24 mouse cellular contexts compared by ENCODE assay signal in the genomic region with DNA sequence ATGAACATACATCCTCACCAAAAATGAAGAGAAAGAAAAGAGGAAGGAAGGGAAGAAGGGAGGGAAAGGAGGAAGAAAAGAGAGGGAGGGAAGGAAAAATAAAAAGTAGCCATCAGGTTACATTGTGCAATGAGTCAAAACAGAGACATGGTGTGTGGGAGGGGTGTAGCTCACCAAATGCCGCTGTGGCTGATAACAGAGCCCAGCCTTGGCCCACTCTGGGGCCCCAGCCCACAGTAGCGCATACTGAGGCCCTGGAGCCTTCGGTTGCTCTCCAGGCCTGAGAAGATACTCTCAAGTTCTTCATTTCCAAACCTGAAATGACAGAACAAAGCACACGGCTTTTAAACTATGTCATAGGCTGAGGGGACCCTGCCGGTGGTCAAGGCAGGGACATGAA. TPM values are rescaled to one million over a fixed set of nuclear protein-coding genes. Genes with fewer than 3 reads are reported as not detected.
DNase-seq lines count a peak whose midpoint lies in the region; ATAC-seq and TF ChIP-seq lines count a peak whose summit lies in the region.
"Had no signal": no experiment of that assay in that cellular context is flagged by ENCODE, and none has a peak within 500 bp of the region (broad histone marks: within the 10 kb centered on the region; RNA-seq: fewer than 3 reads in every experiment).

No protein-coding gene starts in this region.

- no peak overlapping the region for H3K9ac ChIP-seq in liver, postnatal 0 days (replicated peaks)
- H3K9ac ChIP-seq in liver, embryonic 12.5 days, result peak overlapping the region; percentile 42
- no peak overlapping the region for H3K9ac ChIP-seq in liver, embryonic 16.5 days (ENCODE audit: low read depth, low read length)
- H3K9ac ChIP-seq in hindbrain, embryonic 14.5 days, result no peak overlapping the region
- H3K9ac ChIP-seq: embryonic facial prominence, embryonic 13.5 days; forebrain, embryonic 12.5 days; hindbrain, embryonic 15.5 days had no signal

- no peak overlapping the region for H3K27ac ChIP-seq in liver, postnatal 0 days (ENCODE audit: low read depth)
- peak overlapping the region; percentile 38; the same call in 1 of the 2 replicates for H3K27ac ChIP-seq in liver, embryonic 12.5 days
- no peak overlapping the region for H3K27ac ChIP-seq in liver, embryonic 16.5 days (ENCODE audit: low read length)
- H3K27ac ChIP-seq in hindbrain, embryonic 14.5 days, result no peak overlapping the region
- H3K27ac ChIP-seq in limb, embryonic 10.5 days, result no peak overlapping the region
- H3K27ac ChIP-seq: embryonic facial prominence, embryonic 13.5 days; forebrain, embryonic 12.5 days; heart, adult 2 months; hindbrain, embryonic 10.5 days; hindbrain, embryonic 15.5 days had no signal

- no peaks in the 10 kb centered on the region for H3K36me3 ChIP-seq in liver, postnatal 0 days (replicated peaks; ENCODE audit: insufficient read depth, low read length)
- no peaks in the 10 kb centered on the region for H3K36me3 ChIP-seq in liver, embryonic 12.5 days
- H3K36me3 ChIP-seq in liver, embryonic 16.5 days (ENCODE audit: control insufficient read depth, insufficient read depth), result no peaks in the 10 kb centered on the region
- H3K36me3 ChIP-seq in hindbrain, embryonic 14.5 days (replicated peaks; ENCODE audit: control insufficient read depth, insufficient read depth), result no peaks in the 10 kb centered on the region
- H3K36me3 ChIP-seq in limb, embryonic 10.5 days, result no peaks in the 10 kb centered on the region
- H3K36me3 ChIP-seq: embryonic facial prominence, embryonic 13.5 days; forebrain, embryonic 12.5 days; hindbrain, embryonic 10.5 days; hindbrain, embryonic 15.5 days had no signal

- TF ChIP-seq EP300 in liver, postnatal 0 days (IDR thresholded peaks at IDR 0.05; ENCODE audit: low read depth), result no peak

- TF ChIP-seq CTCF in liver, postnatal 0 days (IDR thresholded peaks at IDR 0.05; ENCODE audit: low read depth), result no peak

- H3K4me3 ChIP-seq in liver, postnatal 0 days (ENCODE audit: low read depth, low read length), result no peak overlapping the region
- H3K4me3 ChIP-seq in liver, embryonic 12.5 days, result no peak overlapping the region
- no peak overlapping the region for H3K4me3 ChIP-seq in liver, embryonic 16.5 days (ENCODE audit: low read depth, low read length)
- no peak overlapping the region for H3K4me3 ChIP-seq in hindbrain, embryonic 14.5 days (replicated peaks; ENCODE audit: low read length)
- H3K4me3 ChIP-seq in limb, embryonic 10.5 days, result no peak overlapping the region
- H3K4me3 ChIP-seq: embryonic facial prominence, embryonic 13.5 days; forebrain, embryonic 12.5 days; heart, adult 2 months; hindbrain, embryonic 10.5 days; hindbrain, embryonic 15.5 days had no signal

- no peaks in the 10 kb centered on the region for H3K9me3 ChIP-seq in liver, postnatal 0 days (ENCODE audit: low read length)
- H3K9me3 ChIP-seq in liver, embryonic 12.5 days (replicated peaks), result no peaks in the 10 kb centered on the region
- no peaks in the 10 kb centered on the region for H3K9me3 ChIP-seq in liver, embryonic 16.5 days (replicated peaks; ENCODE audit: control insufficient read depth, low read length)
- no peaks in the 10 kb centered on the region for H3K9me3 ChIP-seq in hindbrain, embryonic 14.5 days (ENCODE audit: control insufficient read depth, low read length)
- no peaks in the 10 kb centered on the region for H3K9me3 ChIP-seq in limb, embryonic 10.5 days (replicated peaks)
- H3K9me3 ChIP-seq: embryonic facial prominence, embryonic 13.5 days; forebrain, embryonic 12.5 days; hindbrain, embryonic 10.5 days; hindbrain, embryonic 15.5 days had no signal

- H3K27me3 ChIP-seq in liver, postnatal 0 days (ENCODE audit: insufficient read depth, low read length), result no peaks in the 10 kb centered on the region
- H3K27me3 ChIP-seq in liver, embryonic 12.5 days (replicated peaks), result no peaks in the 10 kb centered on the region
- H3K27me3 ChIP-seq in liver, embryonic 16.5 days (ENCODE audit: control insufficient read depth, insufficient read depth, low read depth, low read length), result no peaks in the 10 kb centered on the region
- no peaks in the 10 kb centered on the region for H3K27me3 ChIP-seq in hindbrain, embryonic 14.5 days (ENCODE audit: control insufficient read depth, insufficient read depth, low read length)
- H3K27me3 ChIP-seq in limb, embryonic 10.5 days (ENCODE audit: low read depth, poor library complexity, severe bottlenecking), result no peaks in the 10 kb centered on the region
- H3K27me3 ChIP-seq: embryonic facial prominence, embryonic 13.5 days; forebrain, embryonic 12.5 days; hindbrain, embryonic 15.5 days; Patski had no signal

- ATAC-seq in liver, postnatal 0 days, result no peak
- ATAC-seq in liver, embryonic 12.5 days, result peak; percentile 91
- ATAC-seq in liver, embryonic 16.5 days (ENCODE audit: low read depth), result peak; percentile 70
- ATAC-seq in hindbrain, embryonic 14.5 days (ENCODE audit: low FRiP score), result no peak
- ATAC-seq: activated CD4-positive, CD25-positive, alpha-beta regulatory T cell, adult 4 months; forebrain, embryonic 16.5 days; Patski had no signal

- no peak overlapping the region for H3K4me2 ChIP-seq in liver, postnatal 0 days (ENCODE audit: low read depth, low read length)
- peak overlapping the region; percentile 53 for H3K4me2 ChIP-seq in liver, embryonic 12.5 days
- H3K4me2 ChIP-seq in liver, embryonic 16.5 days (ENCODE audit: low read depth, low read length), result peak overlapping the region; percentile 28; the same call in 1 of the 2 replicates
- no peak overlapping the region for H3K4me2 ChIP-seq in hindbrain, embryonic 14.5 days (replicated peaks)
- H3K4me2 ChIP-seq: embryonic facial prominence, embryonic 13.5 days; forebrain, embryonic 12.5 days; heart, embryonic 11.5 days; hindbrain, embryonic 15.5 days had no signal

- no peaks in the 10 kb centered on the region for H3K4me1 ChIP-seq in liver, postnatal 0 days (ENCODE audit: insufficient read depth)
- H3K4me1 ChIP-seq in liver, embryonic 12.5 days, result peaks cover 49% of the 10 kb centered on the region
- H3K4me1 ChIP-seq in liver, embryonic 16.5 days (ENCODE audit: control insufficient read depth, low read depth, low read length), result peaks cover 11% of the 10 kb centered on the region
- H3K4me1 ChIP-seq in hindbrain, embryonic 14.5 days (replicated peaks; ENCODE audit: control insufficient read depth, insufficient read depth, low read length), result no peaks in the 10 kb centered on the region
- no peaks in the 10 kb centered on the region; the same call in 1 of the 2 replicates for H3K4me1 ChIP-seq in limb, embryonic 10.5 days
- H3K4me1 ChIP-seq: forebrain, embryonic 12.5 days; hindbrain, embryonic 10.5 days; hindbrain, embryonic 15.5 days had no signal

- DNase-seq in liver, result peak; percentile 66
- DNase-seq in liver, postnatal 0 days, result no peak
- DNase-seq in thymus, postnatal 0 days (ENCODE audit: low spot score), result no peak
- no peak for DNase-seq in hindbrain, embryonic 14.5 days (ENCODE audit: low spot score)
- DNase-seq in limb, embryonic 10.5 days (ENCODE audit: low spot score), result no peak
- DNase-seq: adrenal gland, adult 8-10 months; adrenal gland, postnatal 36 days; cerebellum, adult 11-12 months; cerebellum, adult 9-10 months; cerebellum, postnatal 25 days; gastrocnemius, postnatal 14 days; heart, adult 2 months had no signal

- WGBS in liver, postnatal 0 days (ENCODE audit: insufficient replicate concordance), result 37% methylated on average over 5 of the region's 5 CpGs
- 17% methylated on average over 5 of the region's 5 CpGs for WGBS in liver, embryonic 12.5 days (ENCODE audit: insufficient replicate concordance)
- 19% methylated on average over 5 of the region's 5 CpGs for WGBS in liver, embryonic 16.5 days (ENCODE audit: insufficient replicate concordance)
- WGBS in hindbrain, embryonic 14.5 days, result 88% methylated on average over 5 of the region's 5 CpGs
- 91% methylated on average over 5 of the region's 5 CpGs for WGBS in limb, embryonic 10.5 days

RNA-seq across cellular contexts. Expression of a gene that starts 10.8 kb away (rescaled TPM):
- not detected in 2 replicates for polyA plus RNA-seq in liver, postnatal 0 days (2015; fragmentation: Nextera tagmentation; extraction: Ambion mirVana)
- polyA plus RNA-seq in liver, embryonic 12.5 days (2016; fragmentation: Nextera tagmentation; extraction: Ambion mirVana), result not detected in 2 replicates
- polyA plus RNA-seq in liver, embryonic 16.5 days (2015; fragmentation: Nextera tagmentation; extraction: Ambion mirVana), result not detected in 2 replicates
- 0.17 TPM in 1 of 2 replicates, not detected in the other for polyA plus RNA-seq in thymus, postnatal 0 days (2015; fragmentation: Nextera tagmentation; extraction: Ambion mirVana)
- polyA plus RNA-seq in hindbrain, embryonic 14.5 days (2014; fragmentation: Nextera tagmentation; extraction: Ambion mirVana), result 0.17 and 0.44 TPM in 2 replicates
- polyA plus RNA-seq in limb, embryonic 10.5 days (2016; fragmentation: Nextera tagmentation; extraction: Ambion mirVana), result not detected in 2 replicates
- polyA plus RNA-seq: activated CD4-positive, CD25-positive, alpha-beta regulatory T cell, adult 4 months; C2C12; embryonic facial prominence, embryonic 13.5 days; heart, adult 2 months; heart, embryonic 11.5 days; heart, embryonic 16.5 days; Patski had no signal

RNA-seq across cellular contexts. Expression of a gene that starts 35.8 kb away (rescaled TPM):
- 58.6 and 62.4 TPM in 2 replicates for polyA plus RNA-seq in liver, postnatal 0 days (2015; fragmentation: Nextera tagmentation; extraction: Ambion mirVana)
- polyA plus RNA-seq in liver, embryonic 12.5 days (2016; fragmentation: Nextera tagmentation; extraction: Ambion mirVana), result 104 and 110 TPM in 2 replicates
- 52.9 and 57.1 TPM in 2 replicates for polyA plus RNA-seq in liver, embryonic 16.5 days (2015; fragmentation: Nextera tagmentation; extraction: Ambion mirVana)
- polyA plus RNA-seq in thymus, postnatal 0 days (2015; fragmentation: Nextera tagmentation; extraction: Ambion mirVana), result 196 and 200 TPM in 2 replicates
- polyA plus RNA-seq in hindbrain, embryonic 14.5 days (2014; fragmentation: Nextera tagmentation; extraction: Ambion mirVana), result 250 and 268 TPM in 2 replicates
- polyA plus RNA-seq in limb, embryonic 10.5 days (2016; fragmentation: Nextera tagmentation; extraction: Ambion mirVana), result 257 and 265 TPM in 2 replicates

Comparison
In these comparisons a context has a peak if more than half of its experiments do, and no peak if none do; other contexts are left out.
1. ATAC-seq: peak in liver, embryonic 12.5 days (single experiment) and liver, embryonic 16.5 days (single experiment); none in liver, postnatal 0 days (single experiment) and hindbrain, embryonic 14.5 days (single experiment).
2. H3K4me2 ChIP-seq: peak in liver, embryonic 12.5 days (single experiment) and liver, embryonic 16.5 days (single experiment); none in liver, postnatal 0 days (single experiment) and hindbrain, embryonic 14.5 days (single experiment).